Mouse (Mus musculus) thymus, adult 2 months (tissue): Measurements from ENCODE around the gene Prr12. TPM values are rescaled to one million over a fixed set of nuclear protein-coding genes. Genes with fewer than 3 reads are reported as not detected.
A peak's percentile ranks its signal among the peaks of the same experiment; 100 is the strongest.

Experiments
- DNase-seq: peaks from one replicate; pipeline ENCODE4 v3.0.0; 2021
- H3K27ac ChIP-seq: fragments of 200-500 bp; 2 replicates; pipeline ENCODE4 v1.5.1; 2012; ENCODE audit warnings: low read length, control low read depth; ENCODE audit not compliant: control insufficient read depth, insufficient read depth
- H3K27me3 ChIP-seq: fragments of 200-500 bp; 2 replicates; pipeline ENCODE4 v1.6.1; 2012; ENCODE audit warnings: mild to moderate bottlenecking, low read length, moderate library complexity, mixed read lengths; ENCODE audit not compliant: control insufficient read depth, insufficient read depth
- H3K36me3 ChIP-seq: fragments of 200-500 bp; 2 replicates; pipeline ENCODE4 v1.6.1; 2012; ENCODE audit warnings: mild to moderate bottlenecking, low read length, moderate library complexity; ENCODE audit not compliant: control insufficient read depth, insufficient read depth
- H3K4me1 ChIP-seq: fragments of 200-500 bp; replicated peaks from 2 replicates; pipeline ENCODE4 v1.6.1; 2012; ENCODE audit warnings: low read length; ENCODE audit not compliant: control insufficient read depth, insufficient read depth
- H3K4me3 ChIP-seq: fragments of 200-500 bp; 2 replicates; pipeline ENCODE4 v1.5.1; 2012; ENCODE audit warnings: mild to moderate bottlenecking, low read length, control low read depth, moderate library complexity; ENCODE audit not compliant: control insufficient read depth, insufficient read depth
- CTCF ChIP-seq: fragments of 200-500 bp; IDR thresholded peaks from 2 replicates; pipeline ENCODE4 v1.5.1; 2012; ENCODE audit warnings: mild to moderate bottlenecking, control low read depth, low read length, moderate library complexity, borderline replicate concordance; ENCODE audit not compliant: control insufficient read depth, poor library complexity, insufficient read depth; ENCODE audit errors: extremely low read depth
- POLR2A ChIP-seq: fragments of 200-500 bp; IDR thresholded peaks from 2 replicates; pipeline ENCODE4 v1.6.1; 2012; ENCODE audit warnings: mild to moderate bottlenecking, low read length, control low read depth, moderate library complexity; ENCODE audit not compliant: control insufficient read depth, poor library complexity, insufficient read depth; ENCODE audit errors: extremely low read depth
- WGBS: fragments of 180-500 bp; shearing (Covaris S2); methylation state at CpG from one replicate; pipeline ENCODE4 v1.1.7; 2018; 5-methylcytosine and 5-hydroxymethylcytosine counted together
- polyA plus RNA-seq: library from polyadenylated mRNA; depleted of rRNA; stranded (reverse); fragments of >200 nt; gene quantifications from 2 replicates; pipeline ENCODE4 v1.2.3, GENCODE M21; 2012

Gene Prr12
- polyA plus RNA-seq, 1 experiment = 32.7 TPM

DNA sequence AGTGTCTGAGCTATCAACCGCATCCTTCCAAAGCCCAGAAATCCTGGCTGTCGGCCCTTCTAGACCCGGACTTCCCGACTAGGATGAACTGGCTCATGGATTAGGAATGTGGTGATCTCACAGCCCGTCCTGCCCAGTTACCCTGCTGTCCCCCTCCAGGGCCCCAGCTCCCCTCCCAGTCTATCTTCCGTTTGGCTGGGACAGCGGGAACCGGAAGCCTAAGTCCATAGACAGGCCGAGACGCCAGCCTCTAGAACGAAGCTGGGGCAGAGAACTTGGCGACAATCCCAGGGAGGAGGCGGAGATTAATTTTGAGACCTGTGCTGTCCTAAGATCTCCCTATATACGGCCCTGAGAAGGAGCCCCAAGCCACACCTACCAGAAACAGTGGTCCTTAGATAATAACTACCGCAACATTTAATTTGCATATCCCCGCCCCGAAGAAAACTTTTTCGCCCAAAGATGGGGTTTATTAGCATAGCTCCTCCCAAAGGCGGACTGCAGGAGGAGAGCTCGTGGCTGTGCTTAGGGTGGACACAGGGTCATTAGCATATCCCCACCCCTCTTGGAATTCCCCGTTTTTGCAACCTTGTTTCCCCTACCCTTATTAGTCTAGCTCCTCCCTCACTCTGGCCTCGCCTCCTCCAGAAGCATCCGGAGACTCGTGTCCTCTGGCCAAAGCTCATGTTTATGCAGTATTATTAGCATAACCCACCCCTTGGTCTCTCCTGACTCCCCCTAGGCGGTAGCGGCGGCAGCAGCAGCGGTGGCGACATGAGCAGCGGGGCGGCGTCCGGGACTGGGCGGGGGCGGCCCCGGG lies 35.2 kb downstream of the Prr12 start, which contains the start of gene Rras:
TSS of gene Rras (plus strand) at position 720 of the 820 bp plus-strand sequence.
- Histone ChIP-seq H3K27ac (peak within 1 kb of the TSS; percentile 64; the same call in 1 of the 2 replicates), H3K27me3 (no peaks in the 10 kb centered on the region), H3K4me3 (peak within 1 kb of the TSS; percentile 63), H3K36me3 (peaks cover 1% of the 10 kb centered on the region; the same call in 1 of the 2 replicates), H3K4me1 (peaks cover 3% of the 10 kb centered on the region)
- DNase-seq = peak; percentile 81
- WGBS = under 1% methylated on average over 36 of the region's 36 CpGs
- TF ChIP-seq POLR2A = no peak
- no peak for TF ChIP-seq CTCF

GRCm38 (mm10) chr7:45016761-45017160 lies 35.9 kb downstream of the Prr12 start:
- Histone ChIP-seq H3K27me3 (no peaks in the 10 kb centered on the region), H3K4me3 (peak overlapping the region; percentile 63), H3K27ac (peak overlapping the region; percentile 64; the same call in 1 of the 2 replicates), H3K4me1 (peaks cover 3% of the 10 kb centered on the region), H3K36me3 (peaks cover 8% of the 10 kb centered on the region; the same call in 1 of the 2 replicates)
- no peak for DNase-seq
- 0% methylated on average over 4 of the region's 4 CpGs for WGBS
- TF ChIP-seq CTCF = no peak
- TF ChIP-seq POLR2A = no peak

- H3K4me3 ChIP-seq = peak within 1 kb of the TSS; percentile 86
- 1% methylated on average over 69 of the region's 69 CpGs for WGBS
- peak; percentile 99 for DNase-seq
- H3K36me3 ChIP-seq = peaks cover 13% of the 10 kb centered on the region; the same call in 1 of the 2 replicates
- no peak for TF ChIP-seq POLR2A
- TF ChIP-seq CTCF = peak; percentile 34; the same call in 1 of the 2 replicates
- no peaks in the 10 kb centered on the region for H3K27me3 ChIP-seq
- H3K27ac ChIP-seq = peak within 1 kb of the TSS; percentile 64; the same call in 1 of the 2 replicates
- H3K4me1 ChIP-seq = peaks cover 3% of the 10 kb centered on the region
Observed at GRCm38 (mm10) chr7:45015957-45016612, 36.6 kb downstream of the Prr12 start, which contains the start of gene Scaf1. Gene Scaf1 (minus strand): TSS chr7:45016363.

- Histone ChIP-seq H3K4me1 (peaks cover 3% of the 10 kb centered on the region), H3K27ac (peak overlapping the region; percentile 2; the same call in 1 of the 2 replicates), H3K36me3 (peaks cover 13% of the 10 kb centered on the region; the same call in 1 of the 2 replicates), H3K27me3 (no peaks in the 10 kb centered on the region), H3K4me3 (peak overlapping the region; percentile 86)
- DNase-seq = no peak
- TF ChIP-seq POLR2A (no peak), CTCF (no peak)
- under 1% methylated on average over 20 of the region's 20 CpGs for WGBS
Observed at GRCm38 (mm10) chr7:45015344-45015956, 37.2 kb downstream of the Prr12 start.

GRCm38 (mm10) chr7:45014096-45014451 lies 38.6 kb downstream of the Prr12 start:
- H3K27me3 ChIP-seq = no peaks in the 10 kb centered on the region
- 95% methylated on average over 3 of the region's 3 CpGs for WGBS
- TF ChIP-seq POLR2A (no peak), CTCF (no peak)
- no peak overlapping the region for H3K27ac ChIP-seq
- DNase-seq = no peak
- H3K4me3 ChIP-seq = no peak overlapping the region
- peaks cover 20% of the 10 kb centered on the region for H3K36me3 ChIP-seq
- peaks cover 1% of the 10 kb centered on the region for H3K4me1 ChIP-seq

DNA sequence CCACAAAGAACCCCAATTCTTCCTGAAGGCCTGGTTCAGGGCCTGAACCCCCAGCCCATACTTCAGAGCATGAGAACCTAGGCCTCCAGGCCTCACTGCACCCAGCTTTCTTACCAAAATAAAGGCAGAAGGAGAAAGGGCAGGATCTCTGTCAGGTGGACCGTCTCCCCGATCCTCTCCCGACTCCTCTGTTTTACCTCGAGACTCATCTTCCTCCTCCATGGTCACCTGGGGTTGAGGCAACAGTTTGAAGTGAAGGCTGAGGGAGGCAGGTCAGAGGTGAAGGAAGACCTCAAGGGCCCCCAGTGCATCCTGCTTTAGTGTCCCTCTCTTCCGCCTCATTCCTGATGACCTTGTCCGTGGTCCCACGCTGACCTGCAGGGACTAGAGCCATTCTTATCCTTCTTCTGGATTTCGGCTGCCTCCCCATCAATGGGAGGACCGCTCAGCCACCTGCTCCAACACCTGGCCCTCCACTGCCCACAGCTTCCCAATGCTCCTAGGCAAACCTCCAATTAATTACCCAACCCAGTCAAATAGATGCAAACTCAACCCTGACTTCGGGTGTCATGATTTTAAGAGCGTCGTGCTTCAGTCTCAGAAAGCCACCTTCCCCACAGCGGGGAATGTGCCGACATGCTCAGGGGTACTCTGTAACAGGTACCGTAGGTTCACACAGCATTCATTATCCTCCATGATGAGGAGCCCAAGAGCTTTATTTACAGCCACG lies 39.1 kb downstream of the Prr12 start:
- peaks cover 20% of the 10 kb centered on the region for H3K36me3 ChIP-seq
- no peaks in the 10 kb centered on the region; the same call in none of the 2 replicates for H3K4me1 ChIP-seq
- H3K27ac ChIP-seq = no peak overlapping the region
- 97% methylated on average over 16 of the region's 16 CpGs for WGBS
- no peak for DNase-seq
- no peak overlapping the region for H3K4me3 ChIP-seq
- TF ChIP-seq CTCF (no peak), POLR2A (no peak)
- no peaks in the 10 kb centered on the region for H3K27me3 ChIP-seq
